Mouse (Mus musculus) hindbrain, embryonic 10.5 days (tissue): ENCODE measurements around the gene St6galnac4. TPM values are rescaled to one million over a fixed set of nuclear protein-coding genes. Genes with fewer than 3 reads are reported as not detected.

Experiments
- DNase-seq: peaks from one replicate; pipeline ENCODE4 v3.0.0-alpha.2; 2017; ENCODE audit warnings: low spot score
- H3K27ac ChIP-seq: fragments of 300-500 bp; sonication (generic); 2 replicates; pipeline ENCODE4 v1.5.1; 2016; ENCODE audit warnings: mild to moderate bottlenecking, moderate library complexity
- H3K27me3 ChIP-seq: fragments of 300-500 bp; sonication (generic); 2 replicates; pipeline ENCODE4 v1.6.1; 2016; ENCODE audit warnings: mild to moderate bottlenecking; ENCODE audit not compliant: poor library complexity, insufficient read depth, severe bottlenecking
- H3K36me3 ChIP-seq: fragments of 300-500 bp; sonication (generic); 2 replicates; pipeline ENCODE4 v1.6.1; 2016; ENCODE audit warnings: mild to moderate bottlenecking, moderate library complexity
- H3K4me1 ChIP-seq: fragments of 300-500 bp; sonication (generic); replicated peaks from 2 replicates; pipeline ENCODE4 v1.6.1; 2016; ENCODE audit warnings: mild to moderate bottlenecking
- H3K4me3 ChIP-seq: fragments of 300-500 bp; sonication (generic); 2 replicates; pipeline ENCODE4 v1.5.1; 2016; ENCODE audit warnings: mild to moderate bottlenecking, moderate library complexity
- H3K9me3 ChIP-seq: fragments of 300-500 bp; sonication (generic); 2 replicates; pipeline ENCODE4 v1.6.1; 2016; ENCODE audit warnings: mild to moderate bottlenecking, moderate library complexity
- WGBS: fragments of 180-500 bp; shearing (Covaris S2); methylation state at CpG from one replicate; pipeline ENCODE4 v1.1.7; 2016; 5-methylcytosine and 5-hydroxymethylcytosine counted together
- polyA plus RNA-seq: library from polyadenylated mRNA; unstranded; fragments of >200 nt; fragmentation: Nextera tagmentation; extraction: Ambion mirVana; gene quantifications from 2 replicates; pipeline ENCODE4 v1.2.1, GENCODE M21; 2016

The St6galnac4 gene
- polyA plus RNA-seq, 1 experiment from 2014 or later, result 21.0 TPM

- peaks cover 32% of the 10 kb centered on the region for H3K4me1 ChIP-seq
- peak; percentile 59 for DNase-seq
- peaks cover 9% of the 10 kb centered on the region for H3K36me3 ChIP-seq
- no peaks in the 10 kb centered on the region for H3K9me3 ChIP-seq
- peaks cover 43% of the 10 kb centered on the region for H3K27me3 ChIP-seq
- WGBS, result 3% methylated on average over 26 of the region's 26 CpGs
- peak overlapping the region; percentile 59 for H3K4me3 ChIP-seq
- H3K27ac ChIP-seq, result peak overlapping the region; percentile 64; the same call in 1 of the 2 replicates
Observed at GRCm38 (mm10) chr2:32574901-32575585, 11.9 kb upstream of the St6galnac4 start.

GRCm38 (mm10) chr2:32575586-32576160 lies 11.2 kb upstream of the St6galnac4 start, which contains the start of gene 9430097D07Rik:
Gene 9430097D07Rik, minus strand, starts transcription at chr2:32575684.
- peak; percentile 71 for DNase-seq
- Histone ChIP-seq H3K4me3 (peak within 1 kb of the TSS; percentile 59), H3K27me3 (peaks cover 49% of the 10 kb centered on the region), H3K36me3 (peaks cover 9% of the 10 kb centered on the region), H3K4me1 (peaks cover 32% of the 10 kb centered on the region), H3K9me3 (no peaks in the 10 kb centered on the region), H3K27ac (peak within 1 kb of the TSS; percentile 64; the same call in 1 of the 2 replicates)
- 5% methylated on average over 28 of the region's 28 CpGs for WGBS

- 91% methylated on average over 9 of the region's 9 CpGs for WGBS
- Histone ChIP-seq H3K4me1 (peaks cover 26% of the 10 kb centered on the region), H3K27me3 (peaks cover 56% of the 10 kb centered on the region), H3K36me3 (peaks cover 9% of the 10 kb centered on the region), H3K27ac (no peak overlapping the region), H3K9me3 (no peaks in the 10 kb centered on the region), H3K4me3 (no peak overlapping the region)
- DNase-seq, result no peak
Observed at GRCm38 (mm10) chr2:32576532-32576931, 10.4 kb upstream of the St6galnac4 start.

- peaks cover 74% of the 10 kb centered on the region for H3K27me3 ChIP-seq
- WGBS, result 40% methylated on average over 26 of the region's 30 CpGs
- no peaks in the 10 kb centered on the region for H3K36me3 ChIP-seq
- no peak overlapping the region for H3K4me3 ChIP-seq
- H3K4me1 ChIP-seq, result peaks cover 29% of the 10 kb centered on the region
- H3K27ac ChIP-seq, result no peak overlapping the region
- no peak for DNase-seq
- H3K9me3 ChIP-seq, result no peaks in the 10 kb centered on the region
Observed at GRCm38 (mm10) chr2:32578146-32579046, 8.5 kb upstream of the St6galnac4 start.

GRCm38 (mm10) chr2:32581450-32582095 lies 5.3 kb upstream of the St6galnac4 start:
- WGBS, result 30% methylated on average over 19 of the region's 19 CpGs
- H3K27me3 ChIP-seq, result peaks cover 70% of the 10 kb centered on the region
- peak; percentile 58 for DNase-seq

GRCm38 (mm10) chr2:32582830-32583799 lies 3.8 kb upstream of the St6galnac4 start:
- H3K27ac ChIP-seq, result peak overlapping the region; percentile 50
- DNase-seq, result peak; percentile 85

More at GRCm38 (mm10) chr2:32581450-32582095, 5.3 kb upstream of the St6galnac4 start:
- H3K4me1 ChIP-seq, result peaks cover 20% of the 10 kb centered on the region
- H3K9me3 ChIP-seq, result no peaks in the 10 kb centered on the region
- H3K4me3 ChIP-seq, result peak overlapping the region; percentile 44
- no peak overlapping the region for H3K27ac ChIP-seq
- no peaks in the 10 kb centered on the region for H3K36me3 ChIP-seq

GRCm38 (mm10) chr2:32585149-32585714 lies 1.7 kb upstream of the St6galnac4 start:
- no peak overlapping the region for H3K4me3 ChIP-seq
- peaks cover 47% of the 10 kb centered on the region for H3K27me3 ChIP-seq
- 84% methylated on average over 7 of the region's 7 CpGs for WGBS
- H3K9me3 ChIP-seq, result no peaks in the 10 kb centered on the region
- peaks cover 49% of the 10 kb centered on the region for H3K4me1 ChIP-seq
- no peak for DNase-seq
- no peak overlapping the region for H3K27ac ChIP-seq
- no peaks in the 10 kb centered on the region for H3K36me3 ChIP-seq

More at GRCm38 (mm10) chr2:32582830-32583799, 3.8 kb upstream of the St6galnac4 start:
- H3K9me3 ChIP-seq, result no peaks in the 10 kb centered on the region
- H3K4me3 ChIP-seq, result peak overlapping the region; percentile 46
- peaks cover 62% of the 10 kb centered on the region for H3K27me3 ChIP-seq
- no peaks in the 10 kb centered on the region for H3K36me3 ChIP-seq
- H3K4me1 ChIP-seq, result peaks cover 36% of the 10 kb centered on the region
- WGBS, result 14% methylated on average over 37 of the region's 37 CpGs

- peak overlapping the region; percentile 84; the same call in 1 of the 2 replicates for H3K27ac ChIP-seq
- H3K27me3 ChIP-seq, result peaks cover 23% of the 10 kb centered on the region
- H3K9me3 ChIP-seq, result no peaks in the 10 kb centered on the region
- peaks cover 49% of the 10 kb centered on the region for H3K4me1 ChIP-seq
- DNase-seq, result no peak
- no peaks in the 10 kb centered on the region for H3K36me3 ChIP-seq
- 53% methylated on average over 9 of the region's 9 CpGs for WGBS
- H3K4me3 ChIP-seq, result peak overlapping the region; percentile 63
Observed at GRCm38 (mm10) chr2:32587731-32588321, 931 bp downstream of the St6galnac4 start.

GRCm38 (mm10) chr2:32589213-32589795 lies 2.4 kb downstream of the St6galnac4 start:
- Histone ChIP-seq H3K4me1 (peaks cover 39% of the 10 kb centered on the region), H3K9me3 (no peaks in the 10 kb centered on the region), H3K27me3 (peaks cover 18% of the 10 kb centered on the region; the same call in 1 of the 2 replicates), H3K27ac (no peak overlapping the region), H3K4me3 (no peak overlapping the region), H3K36me3 (peaks cover 6% of the 10 kb centered on the region; the same call in 1 of the 2 replicates)
- DNase-seq, result no peak
- 66% methylated on average over 11 of the region's 11 CpGs for WGBS

- no peaks in the 10 kb centered on the region for H3K9me3 ChIP-seq
- H3K27me3 ChIP-seq, result peaks cover 14% of the 10 kb centered on the region; the same call in 1 of the 2 replicates
- H3K4me3 ChIP-seq, result no peak overlapping the region
- 74% methylated on average over 10 of the region's 10 CpGs for WGBS
- H3K36me3 ChIP-seq, result peaks cover 8% of the 10 kb centered on the region
- H3K27ac ChIP-seq, result peak overlapping the region; percentile 3; the same call in 1 of the 2 replicates
- H3K4me1 ChIP-seq, result peaks cover 39% of the 10 kb centered on the region
- no peak for DNase-seq
Observed at GRCm38 (mm10) chr2:32590224-32590623, 3.3 kb downstream of the St6galnac4 start.
